Mouse (Mus musculus) limb, embryonic 11.5 days (tissue): ENCODE measurements at regions not wholly inside any gene's neighbourhood (a gene's known extent, or its start where the extent isn't known, plus 50 kb on each side); places are given as distances from the start of the nearest gene placed in this dataset.

Source experiments
- ATAC-seq: fragments of 200-750 bp; cut with Nextera tagmentation; 2 replicates; pipeline ENCODE4 v1.8.0; 2017; ENCODE audit warnings: low read depth; ENCODE audit not compliant: insufficient number of reproducible peaks, low FRiP score, low TSS enrichment
- DNase-seq: peaks from one replicate; pipeline ENCODE4 v3.0.0-alpha.2; 2015; ENCODE audit warnings: low spot score
- H3K27ac ChIP-seq: fragments of 300-500 bp; sonication (generic); replicated peaks from 2 replicates; pipeline ENCODE4 v1.5.1; 2014; ENCODE audit warnings: low read depth, mild to moderate bottlenecking, low read length
- H3K27me3 ChIP-seq: fragments of 300-500 bp; sonication (generic); 2 replicates; pipeline ENCODE4 v1.6.1; 2014; ENCODE audit warnings: mild to moderate bottlenecking, low read length, mixed read lengths; ENCODE audit not compliant: control insufficient read depth, insufficient read depth
- H3K36me3 ChIP-seq: fragments of 300-500 bp; sonication (generic); 2 replicates; pipeline ENCODE4 v1.6.1; 2014; ENCODE audit warnings: mild to moderate bottlenecking, low read length, moderate library complexity, mixed read lengths; ENCODE audit not compliant: control insufficient read depth, insufficient read depth
- H3K4me1 ChIP-seq: fragments of 300-500 bp; sonication (generic); 2 replicates; pipeline ENCODE4 v1.6.1; 2014; ENCODE audit warnings: low read length, mixed read lengths; ENCODE audit not compliant: control insufficient read depth, insufficient read depth
- H3K4me2 ChIP-seq: fragments of 300-500 bp; sonication (generic); 2 replicates; pipeline ENCODE4 v1.6.1; 2014; ENCODE audit warnings: low read depth, mild to moderate bottlenecking, moderate library complexity; ENCODE audit not compliant: severe bottlenecking
- H3K4me3 ChIP-seq: fragments of 300-500 bp; sonication (generic); 2 replicates; pipeline ENCODE4 v1.5.1; 2014; ENCODE audit warnings: low read depth, low read length
- H3K9ac ChIP-seq: fragments of 300-500 bp; sonication (generic); 2 replicates; pipeline ENCODE4 v1.6.1; 2014; ENCODE audit warnings: mild to moderate bottlenecking, low read length
- H3K9me3 ChIP-seq: fragments of 300-500 bp; sonication (generic); 2 replicates; pipeline ENCODE4 v1.6.1; 2016; ENCODE audit warnings: low read length; ENCODE audit not compliant: control insufficient read depth
- WGBS: fragments of 180-500 bp; shearing (Covaris S2); extraction: QIAGEN DNeasy Blood & Tissue Kit; methylation state at CpG from one replicate; pipeline ENCODE4 v1.1.7; 2014; 5-methylcytosine and 5-hydroxymethylcytosine counted together

DNA sequence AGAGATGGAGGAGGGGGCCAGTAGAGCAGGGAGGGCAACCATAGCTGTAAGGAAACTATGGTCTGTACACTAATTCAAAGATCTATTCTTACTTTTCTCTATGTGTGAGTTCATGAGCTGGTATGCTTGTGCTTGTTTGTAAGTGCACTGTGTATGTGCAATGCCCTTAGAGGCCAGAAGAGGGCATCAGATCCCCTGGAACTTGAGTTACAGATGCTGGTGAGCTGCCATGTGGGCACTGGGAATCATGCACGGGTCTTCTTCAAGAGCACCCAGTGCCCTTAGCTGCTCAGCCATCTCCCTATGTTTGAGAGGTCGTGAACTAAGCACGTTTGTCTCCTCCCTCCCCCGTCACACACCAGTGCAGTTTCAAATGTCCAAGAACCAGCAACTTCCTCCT, 68.9 kb downstream of the Tbx3 start:
- no peaks in the 10 kb centered on the region for H3K9me3 ChIP-seq
- no peak overlapping the region for H3K4me2 ChIP-seq
- no peak for DNase-seq
- no peak overlapping the region for H3K27ac ChIP-seq
- WGBS: 77% methylated on average over 4 of the region's 4 CpGs
- H3K36me3 ChIP-seq: no peaks in the 10 kb centered on the region
- H3K27me3 ChIP-seq: 0 out of 2 replicates have a peak, but pooled peaks cover 2% of the 10 kb centered on the region
- H3K9ac ChIP-seq: no peak overlapping the region
- no peak for ATAC-seq
- H3K4me3 ChIP-seq: no peak overlapping the region
- H3K4me1 ChIP-seq: no peaks in the 10 kb centered on the region

DNA sequence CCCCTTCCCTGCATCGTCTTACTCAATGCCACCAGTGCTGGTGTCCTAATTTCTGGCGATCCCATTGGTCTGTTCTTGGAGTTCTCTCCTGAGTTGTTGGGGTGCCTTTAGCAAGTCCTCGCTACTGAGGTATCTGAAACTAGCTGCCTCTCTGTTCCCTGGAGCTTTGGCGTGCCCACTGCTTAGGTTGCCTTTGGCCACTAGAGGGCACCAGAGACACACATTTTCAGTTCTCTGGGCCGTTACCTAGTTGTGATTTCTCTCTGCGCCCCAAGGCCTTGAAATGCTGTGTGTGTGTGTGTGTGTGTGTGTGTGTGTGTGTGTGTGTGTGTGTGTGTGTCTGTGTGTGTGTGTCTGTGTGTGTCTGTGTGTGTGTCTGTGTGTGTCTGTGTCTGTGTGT, 70.6 kb downstream of the Tbx3 start:
- ATAC-seq: no peak

DNA sequence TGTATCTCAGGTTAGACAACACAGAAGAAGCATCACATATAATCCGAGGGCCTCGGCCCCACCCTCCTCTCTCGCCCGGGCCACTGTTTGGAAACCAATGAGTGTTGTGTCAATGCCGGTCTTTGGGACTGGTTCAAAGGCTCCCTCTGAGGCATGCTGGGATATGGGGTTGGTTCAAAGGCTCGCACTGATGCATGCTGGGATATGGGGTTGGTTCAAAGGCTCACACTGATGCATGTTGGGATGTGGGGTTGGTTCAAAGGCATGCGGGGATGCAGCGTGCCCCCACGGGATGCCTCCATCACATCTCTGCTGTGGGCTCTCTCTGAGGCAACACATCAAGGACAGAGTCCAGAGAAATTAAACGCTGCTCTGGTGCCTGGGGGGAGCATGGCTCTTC, 73.3 kb downstream of the Tbx3 start:
- Histone ChIP-seq H3K9me3 (no peaks in the 10 kb centered on the region), H3K4me2 (no peak overlapping the region), H3K9ac (no peak overlapping the region), H3K27ac (no peak overlapping the region), H3K4me1 (peaks cover 5% of the 10 kb centered on the region; the same call in 1 of the 2 replicates), H3K4me3 (no peak overlapping the region), H3K27me3 (peaks cover 20% of the 10 kb centered on the region), H3K36me3 (no peaks in the 10 kb centered on the region)
- DNase-seq (no peak), ATAC-seq (no peak)
- WGBS: 78% methylated on average over 10 of the region's 10 CpGs

More for the DNA sequence above, 70.6 kb downstream of the Tbx3 start:
- no peak overlapping the region for H3K4me2 ChIP-seq
- no peaks in the 10 kb centered on the region for H3K9me3 ChIP-seq
- no peaks in the 10 kb centered on the region for H3K36me3 ChIP-seq
- H3K4me1 ChIP-seq: no peaks in the 10 kb centered on the region
- no peak overlapping the region for H3K9ac ChIP-seq
- 0 out of 2 replicates have a peak, but pooled peaks cover 2% of the 10 kb centered on the region for H3K27me3 ChIP-seq
- no peak overlapping the region for H3K27ac ChIP-seq
- H3K4me3 ChIP-seq: no peak overlapping the region
- WGBS: 7% methylated on average over 6 of the region's 6 CpGs
- DNase-seq: peak; percentile 87

DNA sequence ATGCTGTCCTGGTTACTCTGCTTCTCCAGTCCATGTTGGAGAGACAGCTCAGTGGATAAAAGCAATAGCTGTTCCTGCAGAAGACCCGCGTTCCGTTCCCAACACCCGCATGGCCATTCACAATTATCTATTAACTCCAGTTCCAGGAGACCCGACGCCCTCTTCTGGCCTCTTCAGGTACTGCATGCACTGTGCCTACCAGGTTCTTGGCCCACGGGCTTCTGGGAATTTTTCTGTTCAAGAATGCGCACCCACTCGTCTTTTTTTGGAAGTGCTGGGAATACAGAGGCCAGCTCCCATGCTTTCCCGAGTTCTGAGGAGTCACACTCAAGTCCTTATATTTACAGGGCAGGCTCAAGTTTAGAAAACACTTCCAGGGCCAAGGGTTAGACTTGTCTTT, 76.6 kb downstream of the Tbx3 start:
- peak; percentile 57 for DNase-seq
- Histone ChIP-seq H3K36me3 (no peaks in the 10 kb centered on the region), H3K27ac (no peak overlapping the region), H3K4me1 (peaks cover 6% of the 10 kb centered on the region; the same call in 1 of the 2 replicates), H3K27me3 (peaks cover 32% of the 10 kb centered on the region), H3K9me3 (no peaks in the 10 kb centered on the region), H3K9ac (no peak overlapping the region), H3K4me3 (no peak overlapping the region), H3K4me2 (no peak overlapping the region)
- 75% methylated on average over 10 of the region's 10 CpGs for WGBS
- ATAC-seq: no peak

DNA sequence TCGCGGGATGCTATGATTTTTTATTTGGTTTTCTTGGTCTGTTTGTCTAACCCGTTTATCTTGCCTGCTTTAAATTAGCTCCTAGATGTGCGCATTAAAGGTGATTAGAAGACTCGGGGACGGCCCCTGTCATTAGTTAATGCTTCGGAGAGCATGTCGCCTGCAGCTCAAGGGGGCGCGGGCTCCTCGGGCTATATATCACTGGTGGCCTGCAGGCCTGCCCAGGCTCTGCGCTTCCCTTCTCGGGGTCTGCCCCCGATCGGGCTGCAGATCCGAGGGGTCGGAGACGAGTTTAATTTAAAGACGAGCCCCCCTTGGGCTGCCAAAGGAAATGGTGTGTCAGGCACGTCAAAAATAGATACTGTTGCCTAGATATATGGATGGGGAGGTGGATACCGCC, 78.2 kb downstream of the Tbx3 start:
- Histone ChIP-seq H3K4me3 (peak overlapping the region; percentile 10; the same call in 1 of the 2 replicates), H3K4me2 (peak overlapping the region; percentile 52), H3K36me3 (no peaks in the 10 kb centered on the region), H3K9me3 (no peaks in the 10 kb centered on the region), H3K9ac (peak overlapping the region; percentile 17; the same call in 1 of the 2 replicates), H3K27me3 (peaks cover 30% of the 10 kb centered on the region), H3K27ac (no peak overlapping the region), H3K4me1 (peaks cover 6% of the 10 kb centered on the region; the same call in 1 of the 2 replicates)
- DNase-seq (peak; percentile 67), ATAC-seq (0 out of 2 replicates have a peak, but pooled peaks have one; percentile 39)
- WGBS: under 1% methylated on average over 21 of the region's 21 CpGs

- Histone ChIP-seq H3K9ac (no peak overlapping the region), H3K9me3 (no peaks in the 10 kb centered on the region), H3K27ac (no peak overlapping the region), H3K4me3 (no peak overlapping the region), H3K36me3 (no peaks in the 10 kb centered on the region), H3K4me2 (peak overlapping the region; percentile 52), H3K27me3 (peaks cover 30% of the 10 kb centered on the region), H3K4me1 (peaks cover 6% of the 10 kb centered on the region; the same call in 1 of the 2 replicates)
- ATAC-seq (no peak), DNase-seq (peak; percentile 27)
- WGBS: 3% methylated on average over 15 of the region's 17 CpGs
Measured at GRCm38 (mm10) chr5:119749153-119749552, 78.7 kb downstream of the Tbx3 start.

DNA sequence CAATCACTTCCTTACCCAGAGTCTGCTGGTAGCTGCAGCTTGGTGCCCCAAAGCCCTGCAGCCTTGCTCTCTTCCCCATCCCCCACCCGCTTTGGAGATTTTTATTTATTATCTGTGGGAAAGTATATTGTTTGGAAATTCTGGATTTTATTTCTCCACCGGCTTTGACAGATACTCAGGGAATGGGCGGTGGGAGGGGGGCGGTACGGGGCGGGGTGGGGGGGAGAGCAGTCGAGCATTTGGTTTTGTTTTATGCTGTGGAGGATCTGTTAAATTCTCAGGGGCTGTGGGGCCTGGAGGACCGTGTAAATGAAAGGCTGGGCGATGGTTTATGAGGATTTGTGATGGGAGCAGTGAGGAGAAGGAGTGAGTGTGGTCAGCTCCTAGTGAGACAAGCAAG, 76.7 kb upstream of the Tbx5 start:
- no peak overlapping the region for H3K27ac ChIP-seq
- 0 out of 2 replicates have a peak, but pooled peaks cover 2% of the 10 kb centered on the region for H3K4me1 ChIP-seq
- no peak overlapping the region for H3K4me3 ChIP-seq
- H3K9ac ChIP-seq: no peak overlapping the region
- DNase-seq (peak; percentile 50), ATAC-seq (peak; percentile 31; the same call in 1 of the 2 replicates)
- no peak overlapping the region for H3K4me2 ChIP-seq
- H3K27me3 ChIP-seq: peaks cover 3% of the 10 kb centered on the region; the same call in 1 of the 2 replicates
- H3K9me3 ChIP-seq: no peaks in the 10 kb centered on the region
- H3K36me3 ChIP-seq: no peaks in the 10 kb centered on the region
- 29% methylated on average over 9 of the region's 9 CpGs for WGBS

DNA sequence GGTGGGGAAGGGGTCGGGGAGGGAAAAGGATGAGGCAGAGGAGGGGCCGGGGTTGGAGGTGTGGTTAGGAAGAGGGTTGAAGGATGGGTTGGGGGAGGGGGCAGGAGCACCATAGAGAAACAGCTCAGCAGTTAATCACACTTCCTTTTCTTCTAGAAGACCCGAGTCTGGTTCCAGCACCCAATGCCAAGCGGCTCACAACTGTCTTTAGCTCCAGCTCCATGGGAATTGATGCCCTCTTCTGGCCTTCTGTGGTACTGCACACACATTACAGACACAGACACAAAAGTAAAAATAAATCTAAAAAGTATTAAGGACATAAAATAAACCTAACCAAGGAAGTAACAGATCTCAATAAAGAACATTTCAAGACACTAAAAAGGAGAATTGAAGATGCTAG, 73.6 kb upstream of the Tbx5 start:
- 80% methylated on average over 4 of the region's 4 CpGs for WGBS
- H3K27ac ChIP-seq: no peak overlapping the region
- H3K4me1 ChIP-seq: 0 out of 2 replicates have a peak, but pooled peaks cover 2% of the 10 kb centered on the region
- H3K9ac ChIP-seq: no peak overlapping the region
- no peaks in the 10 kb centered on the region for H3K36me3 ChIP-seq
- no peaks in the 10 kb centered on the region for H3K27me3 ChIP-seq
- no peaks in the 10 kb centered on the region for H3K9me3 ChIP-seq
- H3K4me2 ChIP-seq: no peak overlapping the region
- H3K4me3 ChIP-seq: no peak overlapping the region
- DNase-seq (no peak), ATAC-seq (no peak)

DNA sequence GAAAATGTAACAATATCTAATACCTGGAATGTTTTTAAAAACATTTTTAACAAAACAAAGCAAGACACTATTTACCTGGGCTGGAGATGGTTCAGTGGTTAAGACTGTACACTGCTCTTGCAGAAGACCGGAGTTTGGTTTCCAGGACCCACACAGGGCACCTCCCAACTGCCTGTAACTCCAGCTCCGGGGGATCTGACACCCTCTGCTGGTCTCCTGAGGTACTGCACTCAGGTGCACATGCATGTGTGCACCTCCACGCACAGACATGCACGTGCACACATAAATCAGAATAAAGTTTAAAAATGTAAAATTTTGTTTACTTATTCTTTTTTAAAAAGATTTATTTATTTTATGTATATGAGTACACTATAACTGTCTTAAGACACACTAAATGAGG, 70.4 kb upstream of the Tbx5 start:
- no peak for ATAC-seq
- Histone ChIP-seq H3K27me3 (no peaks in the 10 kb centered on the region), H3K9ac (no peak overlapping the region), H3K36me3 (no peaks in the 10 kb centered on the region), H3K4me1 (no peaks in the 10 kb centered on the region), H3K9me3 (no peaks in the 10 kb centered on the region), H3K4me3 (no peak overlapping the region), H3K4me2 (no peak overlapping the region), H3K27ac (no peak overlapping the region)
- peak; percentile 44 for DNase-seq
- WGBS: 80% methylated on average over 4 of the region's 4 CpGs
